ENCODE assay signal across 20 mouse cellular contexts in the genomic region with DNA sequence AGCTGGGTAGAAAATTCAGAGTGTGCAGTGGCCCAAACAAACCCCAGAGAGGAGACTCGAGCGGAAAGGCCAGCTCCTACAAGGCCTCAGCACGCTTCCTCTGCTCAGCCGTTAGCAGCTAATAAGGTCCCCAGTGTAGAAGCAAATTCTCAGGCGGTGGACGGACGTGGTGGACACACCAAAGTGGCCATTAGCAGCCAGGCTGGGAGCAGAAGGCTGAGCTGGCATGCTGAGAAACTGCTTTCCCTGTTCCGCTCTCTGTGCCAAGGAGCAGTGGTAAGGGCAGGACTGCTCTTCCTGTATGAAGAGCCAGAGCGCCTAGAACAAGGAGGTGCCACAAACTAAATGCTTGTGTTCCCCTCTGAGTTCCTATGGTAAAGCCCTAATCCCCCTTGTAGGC.
DNase-seq lines count a peak whose midpoint lies in the region; ATAC-seq lines count a peak whose summit lies in the region.
"Had no signal": no experiment of that assay in that cellular context is flagged by ENCODE, and none has a peak within 500 bp of the region (broad histone marks: within the 10 kb centered on the region; RNA-seq: fewer than 3 reads in every experiment).

No protein-coding gene starts in this region.

- H3K36me3 ChIP-seq in midbrain, embryonic 11.5 days (ENCODE audit: control insufficient read depth, insufficient read depth, low read length) = no peaks in the 10 kb centered on the region
- H3K36me3 ChIP-seq in midbrain, embryonic 15.5 days (replicated peaks) = no peaks in the 10 kb centered on the region
- no peaks in the 10 kb centered on the region for H3K36me3 ChIP-seq in midbrain, embryonic 14.5 days (ENCODE audit: control insufficient read depth, insufficient read depth, low read length)
- H3K36me3 ChIP-seq: heart, embryonic 10.5 days; limb, embryonic 12.5 days; liver, embryonic 12.5 days; midbrain, embryonic 12.5 days had no signal

- H3K9ac ChIP-seq in midbrain, embryonic 11.5 days (ENCODE audit: low read length) = no peak overlapping the region
- no peak overlapping the region for H3K9ac ChIP-seq in midbrain, embryonic 15.5 days
- H3K9ac ChIP-seq in midbrain, embryonic 14.5 days (replicated peaks; ENCODE audit: low read length) = no peak overlapping the region
- H3K9ac ChIP-seq: limb, embryonic 12.5 days; liver, embryonic 12.5 days; midbrain, embryonic 12.5 days had no signal

- H3K9me3 ChIP-seq in midbrain, embryonic 11.5 days (ENCODE audit: control insufficient read depth, low read length) = no peaks in the 10 kb centered on the region
- no peaks in the 10 kb centered on the region for H3K9me3 ChIP-seq in midbrain, embryonic 15.5 days
- no peaks in the 10 kb centered on the region for H3K9me3 ChIP-seq in midbrain, embryonic 14.5 days (ENCODE audit: control insufficient read depth, low read length)
- H3K9me3 ChIP-seq: heart, embryonic 10.5 days; limb, embryonic 12.5 days; liver, embryonic 12.5 days; midbrain, embryonic 12.5 days had no signal

- ATAC-seq in midbrain, embryonic 11.5 days (ENCODE audit: low FRiP score) = no peak
- no peak for ATAC-seq in midbrain, embryonic 15.5 days (replicated peaks)
- no peak for ATAC-seq in midbrain, embryonic 14.5 days (ENCODE audit: low FRiP score, low TSS enrichment)
- ATAC-seq in monocyte, adult 5-6 weeks (replicated peaks; ENCODE audit: insufficient number of reproducible peaks, low FRiP score, low TSS enrichment, poor library complexity, severe bottlenecking) = no peak
- ATAC-seq: inflammation-experienced regulatory T-cells, adult 6 months; liver, embryonic 12.5 days had no signal

- no peak overlapping the region for H3K4me3 ChIP-seq in midbrain, embryonic 11.5 days (ENCODE audit: low read depth, low read length)
- no peak overlapping the region for H3K4me3 ChIP-seq in midbrain, embryonic 15.5 days
- H3K4me3 ChIP-seq in midbrain, embryonic 14.5 days (replicated peaks; ENCODE audit: low read depth, low read length) = no peak overlapping the region
- H3K4me3 ChIP-seq: heart, embryonic 10.5 days; limb, embryonic 12.5 days; liver, embryonic 12.5 days; midbrain, embryonic 12.5 days had no signal

- no peak overlapping the region for H3K27ac ChIP-seq in midbrain, embryonic 11.5 days (ENCODE audit: low read depth, low read length)
- H3K27ac ChIP-seq in midbrain, embryonic 15.5 days = no peak overlapping the region
- 0 out of 2 replicates have a peak overlapping the region, but pooled peaks have one; percentile 13 for H3K27ac ChIP-seq in midbrain, embryonic 14.5 days (replicated peaks; ENCODE audit: low read depth, low read length)
- H3K27ac ChIP-seq: heart, embryonic 10.5 days; limb, embryonic 12.5 days; liver, embryonic 12.5 days; macrophage; midbrain, embryonic 12.5 days had no signal

- H3K4me1 ChIP-seq in midbrain, embryonic 11.5 days (ENCODE audit: control insufficient read depth, insufficient read depth, low read length) = no peaks in the 10 kb centered on the region
- H3K4me1 ChIP-seq in midbrain, embryonic 15.5 days = peaks cover 10% of the 10 kb centered on the region
- H3K4me1 ChIP-seq in midbrain, embryonic 14.5 days (ENCODE audit: control insufficient read depth, insufficient read depth, low read length) = peaks cover 15% of the 10 kb centered on the region; the same call in 1 of the 2 replicates
- H3K4me1 ChIP-seq: liver, embryonic 12.5 days had no signal

- no peak overlapping the region for H3K4me2 ChIP-seq in midbrain, embryonic 11.5 days
- no peak overlapping the region for H3K4me2 ChIP-seq in midbrain, embryonic 15.5 days
- no peak overlapping the region for H3K4me2 ChIP-seq in midbrain, embryonic 14.5 days (ENCODE audit: low read length)
- H3K4me2 ChIP-seq: limb, embryonic 12.5 days; liver, embryonic 12.5 days; midbrain, embryonic 12.5 days had no signal

- peak; percentile 65 for DNase-seq in midbrain, embryonic 11.5 days (ENCODE audit: low spot score, missing footprints)
- DNase-seq in cerebellum, adult 11 months = peak; percentile 21
- DNase-seq in cerebellum, adult 9-11 months = peak; percentile 49
- DNase-seq in midbrain, embryonic 14.5 days = peak; percentile 44
- no peak for DNase-seq in urinary bladder, postnatal 10 days (ENCODE audit: low spot score)
- DNase-seq in heart, adult 18-20 months = no peak
- DNase-seq: B cell, adult 2 months; gastrocnemius, postnatal 25 days; kidney, adult 8-10 months; kidney, postnatal 36 days; lung, adult 2 months; thymus, postnatal 14 days had no signal

- WGBS in midbrain, embryonic 11.5 days = 84% methylated on average over 9 of the region's 9 CpGs
- 53% methylated on average over 9 of the region's 9 CpGs for WGBS in midbrain, embryonic 15.5 days
- WGBS in midbrain, embryonic 14.5 days = 50% methylated on average over 9 of the region's 9 CpGs

- no peaks in the 10 kb centered on the region for H3K27me3 ChIP-seq in midbrain, embryonic 11.5 days (ENCODE audit: control insufficient read depth, insufficient read depth, low read length)
- H3K27me3 ChIP-seq in midbrain, embryonic 15.5 days (replicated peaks) = no peaks in the 10 kb centered on the region
- no peaks in the 10 kb centered on the region for H3K27me3 ChIP-seq in midbrain, embryonic 14.5 days (ENCODE audit: control insufficient read depth, insufficient read depth, low read length)
- H3K27me3 ChIP-seq: limb, embryonic 12.5 days; liver, embryonic 12.5 days; midbrain, embryonic 12.5 days had no signal

Comparison
In these comparisons a context has a peak if more than half of its experiments do, and no peak if none do; other contexts are left out.
1. DNase-seq: peak in midbrain, embryonic 11.5 days (single experiment), cerebellum, adult 11 months (single experiment), cerebellum, adult 9-11 months (single experiment) and midbrain, embryonic 14.5 days (single experiment); none in urinary bladder, postnatal 10 days (single experiment) and heart, adult 18-20 months (0 of 2).